Comparison of ENCODE assay signal across 8 mouse cellular contexts in the genomic region with DNA sequence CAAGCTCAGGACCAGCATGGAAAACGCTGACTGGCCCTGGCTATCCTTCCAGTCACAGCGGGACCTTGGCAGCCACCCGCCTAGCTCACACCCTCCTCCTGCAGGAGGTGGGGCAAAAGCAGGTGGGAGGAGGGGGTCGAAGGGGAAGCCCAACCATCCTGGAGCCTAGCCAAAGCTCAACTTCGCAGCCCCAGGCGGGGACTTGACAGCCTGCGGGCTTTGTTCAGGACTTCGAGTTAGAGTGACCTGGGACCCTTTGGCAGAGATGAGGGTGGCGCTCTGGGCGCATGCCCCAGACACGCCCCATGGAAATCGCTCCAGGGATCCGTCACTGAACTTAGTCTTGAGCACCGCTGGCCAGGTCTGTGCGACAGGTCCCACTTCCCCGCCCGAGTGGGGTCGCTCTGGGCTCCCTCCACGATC. TPM values are rescaled to one million over a fixed set of nuclear protein-coding genes. Genes with fewer than 3 reads are reported as not detected.
DNase-seq lines count a peak whose midpoint lies in the region; ATAC-seq and TF ChIP-seq lines count a peak whose summit lies in the region.

A gene (plus strand): TSS at position 274 of the 423 bp plus-strand sequence.

- intact Hi-C loops in gastrocnemius, postnatal 14 days (cut with DNase I; ENCODE audit: low total_unique reads): no loop called here

- peak; percentile 33 for DNase-seq in ovary, postnatal 36 days (ENCODE audit: low spot score)
- DNase-seq in ovary, postnatal 14 days (ENCODE audit: low spot score): no peak
- peak; percentile 85 to 88 for DNase-seq in cerebellum, postnatal 14 days
- peak; percentile 77 for DNase-seq in gastrocnemius, postnatal 14 days
- DNase-seq in kidney, postnatal 4 days: peak; percentile 15 to 34

- H3K27ac ChIP-seq in olfactory bulb, adult 2 months (ENCODE audit: insufficient read depth, low read depth, low read length): no peak within 1 kb of the TSS

- no peak for TF ChIP-seq POLR2A in olfactory bulb, adult 2 months (IDR thresholded peaks at IDR 0.05; ENCODE audit: insufficient read depth, low read depth, low read length)

- H3K4me3 ChIP-seq in olfactory bulb, adult 2 months (ENCODE audit: insufficient read depth, low read depth, low read length): peak within 1 kb of the TSS; percentile 42

- peaks cover 17% of the 10 kb centered on the region for H3K4me1 ChIP-seq in olfactory bulb, adult 2 months (ENCODE audit: control insufficient read depth, insufficient read depth, low read length)

- no peak for TF ChIP-seq CTCF in olfactory bulb, adult 2 months (IDR thresholded peaks at IDR 0.05; ENCODE audit: insufficient read depth, low read depth, low read length)

- WGBS in olfactory bulb, adult 2 months: 3% methylated on average over 19 of the region's 19 CpGs

- ATAC-seq in CD4-positive, CD25-positive, alpha-beta regulatory T cell, adult 4 months: no peak
- no peak for ATAC-seq in activated CD4-positive, CD25-positive, alpha-beta regulatory T cell, adult 4 months

RNA-seq across cellular contexts. Expression of the gene that starts here (rescaled TPM):
- total RNA-seq in gastrocnemius, postnatal 14 days (2021): 10 to 100 TPM; 21.0 to 22.1 TPM
- polyA plus RNA-seq in olfactory bulb, adult 2 months (2012; ENCODE audit: insufficient read depth, insufficient read length, low replicate concordance, missing spikeins): not detected in 2 replicates
- polyA plus RNA-seq in CD4-positive, CD25-positive, alpha-beta regulatory T cell, adult 4 months (2017; shearing (Covaris generic)): not detected
- not detected for polyA plus RNA-seq in activated CD4-positive, CD25-positive, alpha-beta regulatory T cell, adult 4 months (2017; shearing (Covaris generic))
